Mouse (Mus musculus): ENCODE results near the gene Ints14.
A peak's percentile ranks its signal among the peaks of the same experiment; 100 is the strongest.
"Not testable (repeated sequence)": the region's sequence is repeated elsewhere in the genome, so short reads cannot be mapped to it uniquely, and the experiment has no call there.

Gene Ints14

GRCm38 (mm10) chr9:65018588-65019121 is 58.0 kb downstream of the Ints14 start:
- peak; percentile 57 for DNase-seq (ENCODE audit: inconsistent ontology term)

- DNase-seq (ENCODE audit: inconsistent ontology term): no peak
These were observed 58.4 kb downstream of the Ints14 start for GRCm38 (mm10) chr9:65019146-65019545.

- no peak for DNase-seq (ENCODE audit: inconsistent ontology term)
These were observed 59.4 kb downstream of the Ints14 start for GRCm38 (mm10) chr9:65020128-65020527.

GRCm38 (mm10) chr9:65020991-65021886 is 60.5 kb downstream of the Ints14 start, which contains the start of gene Hacd3:
Gene Hacd3 (minus strand): TSS chr9:65021693.
- DNase-seq (ENCODE audit: inconsistent ontology term): peak; percentile 95

- no peak for DNase-seq (ENCODE audit: inconsistent ontology term)
These were observed 61.3 kb downstream of the Ints14 start for GRCm38 (mm10) chr9:65021887-65022579.

- DNase-seq (ENCODE audit: inconsistent ontology term): no peak
These were observed 62.0 kb downstream of the Ints14 start for GRCm38 (mm10) chr9:65022580-65023135.

- no peak for DNase-seq (ENCODE audit: inconsistent ontology term)
These were observed 62.7 kb downstream of the Ints14 start for GRCm38 (mm10) chr9:65023447-65023846.

GRCm38 (mm10) chr9:65027241-65027640 is 66.5 kb downstream of the Ints14 start:
- no peak for DNase-seq (ENCODE audit: inconsistent ontology term)

GRCm38 (mm10) chr9:65028313-65028712 is 67.6 kb downstream of the Ints14 start:
- no peak for DNase-seq (ENCODE audit: inconsistent ontology term)

GRCm38 (mm10) chr9:65031355-65031754 is 70.7 kb downstream of the Ints14 start:
- not testable (repeated sequence) for DNase-seq (ENCODE audit: inconsistent ontology term)

GRCm38 (mm10) chr9:65031894-65032268 is 71.2 kb downstream of the Ints14 start:
- DNase-seq (ENCODE audit: inconsistent ontology term): no peak

GRCm38 (mm10) chr9:65032269-65033108 is 71.8 kb downstream of the Ints14 start, which contains the start of gene Dpp8:
Gene Dpp8 (plus strand): TSS chr9:65032414.
- DNase-seq (ENCODE audit: inconsistent ontology term): peak; percentile 97

GRCm38 (mm10) chr9:65036456-65036855 is 75.8 kb downstream of the Ints14 start:
- peak; percentile 69 for DNase-seq (ENCODE audit: inconsistent ontology term)
